Mouse (Mus musculus) midbrain, embryonic 16.5 days (tissue): ENCODE data around the gene Celf6. TPM values are rescaled to one million over a fixed set of nuclear protein-coding genes. Genes with fewer than 3 reads are reported as not detected.

Source experiments
- ATAC-seq: fragments of 200-750 bp; cut with Nextera tagmentation; 2 replicates; pipeline ENCODE4 v1.8.0; 2017; ENCODE audit warnings: moderate TSS enrichment
- H3K27ac ChIP-seq: fragments of 300-500 bp; sonication (generic); 2 replicates; pipeline ENCODE4 v1.5.1; 2014; ENCODE audit warnings: mild to moderate bottlenecking, low read length, mixed read lengths
- H3K27me3 ChIP-seq: fragments of 300-500 bp; sonication (generic); 2 replicates; pipeline ENCODE4 v1.6.1; 2014; ENCODE audit warnings: low read depth, low read length, mixed read lengths; ENCODE audit not compliant: control insufficient read depth, insufficient read depth
- H3K36me3 ChIP-seq: fragments of 300-500 bp; sonication (generic); 2 replicates; pipeline ENCODE4 v1.6.1; 2014; ENCODE audit warnings: mild to moderate bottlenecking, low read length, moderate library complexity, mixed read lengths; ENCODE audit not compliant: control insufficient read depth, insufficient read depth
- H3K4me1 ChIP-seq: fragments of 300-500 bp; sonication (generic); 2 replicates; pipeline ENCODE4 v1.6.1; 2014; ENCODE audit warnings: mild to moderate bottlenecking, low read length, mixed read lengths; ENCODE audit not compliant: control insufficient read depth, insufficient read depth
- H3K4me2 ChIP-seq: fragments of 300-500 bp; sonication (generic); 2 replicates; pipeline ENCODE4 v1.6.1; 2014; ENCODE audit warnings: mild to moderate bottlenecking, low read length, mixed read lengths
- H3K4me3 ChIP-seq: fragments of 300-500 bp; sonication (generic); 2 replicates; pipeline ENCODE4 v1.5.1; 2014; ENCODE audit warnings: low read depth, mild to moderate bottlenecking, low read length, moderate library complexity, mixed read lengths
- H3K9ac ChIP-seq: fragments of 300-500 bp; sonication (generic); 2 replicates; pipeline ENCODE4 v1.6.1; 2014; ENCODE audit warnings: low read depth, low read length, mixed read lengths
- H3K9me3 ChIP-seq: fragments of 300-500 bp; sonication (generic); replicated peaks from 2 replicates; pipeline ENCODE4 v1.6.1; 2014; ENCODE audit warnings: mild to moderate bottlenecking, low read length, mixed read lengths; ENCODE audit not compliant: control insufficient read depth, poor library complexity, severe bottlenecking
- WGBS: fragments of 180-500 bp; shearing (Covaris S2); extraction: QIAGEN DNeasy Blood & Tissue Kit; methylation state at CpG from one replicate; pipeline ENCODE4 v1.1.7; 2014; 5-methylcytosine and 5-hydroxymethylcytosine counted together
- polyA plus RNA-seq: library from polyadenylated mRNA; unstranded; fragments of >200 nt; fragmentation: Nextera tagmentation; extraction: Ambion mirVana; gene quantifications from 2 replicates; pipeline ENCODE4 v1.2.1, GENCODE M21; 2015

Gene Celf6
- polyA plus RNA-seq, 1 experiment from 2014 or later, result 64.7 TPM

DNA sequence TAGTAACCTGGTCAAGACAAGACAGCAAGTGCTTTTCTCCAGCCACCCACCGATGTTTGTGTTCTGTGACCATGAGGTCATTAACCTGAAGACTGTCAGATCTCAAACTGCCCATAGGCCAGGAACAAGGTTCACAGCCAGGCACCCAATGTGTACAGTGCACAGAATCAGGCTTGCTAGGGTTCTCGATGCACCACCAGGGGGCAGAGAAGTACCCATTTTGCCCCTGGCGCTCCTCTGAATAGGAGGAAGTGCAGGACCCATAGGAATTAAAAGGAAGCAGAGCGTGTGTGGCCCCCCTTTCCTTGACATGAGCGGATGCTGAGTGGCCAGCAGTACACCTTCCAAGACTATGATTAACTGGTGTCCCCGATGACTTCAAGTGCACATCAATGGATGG, 10.6 kb upstream of the Celf6 start:
- Histone ChIP-seq H3K4me3 (no peak overlapping the region), H3K27me3 (no peaks in the 10 kb centered on the region), H3K4me1 (no peaks in the 10 kb centered on the region), H3K4me2 (no peak overlapping the region), H3K9ac (no peak overlapping the region), H3K36me3 (no peaks in the 10 kb centered on the region; the same call in none of the 2 replicates), H3K27ac (no peak overlapping the region), H3K9me3 (no peaks in the 10 kb centered on the region)
- ATAC-seq, result 0 out of 2 replicates have a peak, but pooled peaks have one; percentile 17
- whole genome bisulfite sequencing, result 33% methylated on average over 6 of the region's 6 CpGs

DNA sequence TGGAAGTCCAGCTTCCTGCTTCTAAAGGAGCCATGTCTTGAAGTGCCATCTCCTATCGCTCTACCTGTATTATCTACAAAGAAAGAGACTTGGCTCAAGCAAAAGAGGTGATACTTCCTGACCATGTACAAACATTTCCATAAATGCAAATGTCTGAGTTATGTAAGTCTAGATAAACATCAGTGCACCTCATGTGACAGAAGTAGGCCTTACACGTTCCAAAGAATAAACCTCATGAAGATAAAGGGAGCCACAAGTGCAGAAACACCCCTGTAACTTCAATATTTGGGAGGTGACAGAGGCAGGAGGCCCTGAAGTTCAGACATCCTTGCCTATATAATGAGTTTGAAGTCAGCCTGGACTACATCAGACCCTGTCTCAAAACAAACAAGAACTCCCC, 5.9 kb upstream of the Celf6 start:
- no peak for ATAC-seq
- WGBS, result 78% methylated on average over 2 of the region's 2 CpGs
- peaks cover 3% of the 10 kb centered on the region; the same call in 1 of the 2 replicates for H3K4me1 ChIP-seq

DNA sequence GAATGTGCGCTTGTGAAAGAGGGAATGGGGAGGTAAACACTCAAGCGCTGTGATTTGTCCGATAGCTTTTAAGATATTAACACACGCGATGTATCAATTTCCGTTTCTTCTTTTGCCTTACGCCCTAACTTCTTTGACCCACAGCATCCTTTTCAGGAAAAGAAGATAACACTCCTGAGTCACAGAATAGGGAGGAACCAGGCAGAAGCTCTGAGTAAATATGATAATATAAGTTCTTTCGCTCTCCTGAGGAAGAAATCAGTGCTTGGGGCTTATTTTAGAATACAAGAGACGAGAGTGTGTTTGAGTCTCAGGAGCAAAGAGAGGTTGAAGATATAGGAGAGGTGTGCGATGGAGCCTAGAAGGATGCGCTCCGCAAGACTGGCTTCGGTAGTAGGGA, 316 bp upstream of the Celf6 start:
- Histone ChIP-seq H3K4me2 (peak overlapping the region; percentile 57), H3K9me3 (no peaks in the 10 kb centered on the region), H3K36me3 (no peaks in the 10 kb centered on the region), H3K4me3 (peak overlapping the region; percentile 57), H3K27ac (peak overlapping the region; percentile 50), H3K27me3 (peaks cover 3% of the 10 kb centered on the region; the same call in 1 of the 2 replicates), H3K4me1 (peaks cover 15% of the 10 kb centered on the region), H3K9ac (peak overlapping the region; percentile 41; the same call in 1 of the 2 replicates)
- no peak for ATAC-seq
- 14% methylated on average over 13 of the region's 13 CpGs for WGBS

More for the DNA sequence above, 5.9 kb upstream of the Celf6 start:
- Histone ChIP-seq H3K9me3 (no peaks in the 10 kb centered on the region), H3K4me3 (no peak overlapping the region), H3K27me3 (peaks cover 3% of the 10 kb centered on the region; the same call in 1 of the 2 replicates), H3K9ac (no peak overlapping the region), H3K36me3 (no peaks in the 10 kb centered on the region), H3K27ac (no peak overlapping the region), H3K4me2 (no peak overlapping the region)

DNA sequence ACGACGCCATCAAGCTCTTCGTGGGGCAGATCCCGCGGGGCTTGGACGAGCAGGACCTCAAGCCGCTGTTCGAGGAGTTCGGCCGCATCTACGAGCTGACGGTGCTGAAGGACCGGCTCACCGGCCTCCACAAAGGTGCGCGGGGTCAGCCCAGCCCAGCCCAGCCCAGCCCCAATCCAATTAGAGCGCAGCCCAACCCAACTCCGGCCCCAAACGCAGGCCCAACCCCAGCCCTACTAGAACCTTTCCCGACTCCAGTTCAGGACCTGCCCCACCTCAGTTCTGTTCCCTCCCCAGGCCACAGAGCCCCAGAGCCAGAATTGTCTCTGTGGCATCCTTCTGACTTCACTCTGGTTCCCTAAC, 769 bp downstream of the Celf6 start:
- peak overlapping the region; percentile 57 for H3K4me2 ChIP-seq
- peak overlapping the region; percentile 74 for H3K9ac ChIP-seq
- no peak; the same call in 1 of the 2 replicates for ATAC-seq
- H3K4me1 ChIP-seq, result peaks cover 15% of the 10 kb centered on the region
- H3K4me3 ChIP-seq, result peak overlapping the region; percentile 57
- no peaks in the 10 kb centered on the region for H3K9me3 ChIP-seq
- peaks cover 3% of the 10 kb centered on the region; the same call in 1 of the 2 replicates for H3K27me3 ChIP-seq
- no peaks in the 10 kb centered on the region for H3K36me3 ChIP-seq
- 1% methylated on average over 18 of the region's 20 CpGs for WGBS
- peak overlapping the region; percentile 60 for H3K27ac ChIP-seq

DNA sequence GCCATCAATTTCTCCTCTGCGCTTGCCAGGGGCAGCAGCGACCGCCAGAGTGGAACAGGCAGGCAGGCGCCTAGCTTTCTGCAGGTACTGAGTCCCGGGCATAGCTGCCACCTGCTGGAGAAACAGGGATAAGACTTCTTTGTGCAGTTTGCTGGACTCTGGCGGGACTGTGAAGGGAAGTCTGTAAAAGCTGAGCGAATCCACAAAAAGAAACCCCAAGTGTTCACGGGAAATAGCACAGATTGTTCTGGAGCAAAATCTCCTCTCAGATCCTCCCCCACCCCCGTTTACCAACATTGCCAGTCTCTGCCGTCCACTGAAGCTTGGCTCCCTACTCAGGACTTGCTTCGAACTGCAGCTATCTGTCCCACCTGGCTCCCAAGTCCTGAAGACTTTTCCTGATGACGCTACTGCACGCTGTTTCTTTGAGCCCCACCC, 7.2 kb downstream of the Celf6 start:
- 6% methylated on average over 13 of the region's 13 CpGs for WGBS
- H3K9ac ChIP-seq, result no peak overlapping the region
- H3K4me2 ChIP-seq, result peak overlapping the region; percentile 22
- no peaks in the 10 kb centered on the region for H3K27me3 ChIP-seq
- H3K4me1 ChIP-seq, result peaks cover 22% of the 10 kb centered on the region
- H3K4me3 ChIP-seq, result no peak overlapping the region
- no peaks in the 10 kb centered on the region for H3K9me3 ChIP-seq
- no peaks in the 10 kb centered on the region for H3K36me3 ChIP-seq
- ATAC-seq, result no peak
- H3K27ac ChIP-seq, result no peak overlapping the region

DNA sequence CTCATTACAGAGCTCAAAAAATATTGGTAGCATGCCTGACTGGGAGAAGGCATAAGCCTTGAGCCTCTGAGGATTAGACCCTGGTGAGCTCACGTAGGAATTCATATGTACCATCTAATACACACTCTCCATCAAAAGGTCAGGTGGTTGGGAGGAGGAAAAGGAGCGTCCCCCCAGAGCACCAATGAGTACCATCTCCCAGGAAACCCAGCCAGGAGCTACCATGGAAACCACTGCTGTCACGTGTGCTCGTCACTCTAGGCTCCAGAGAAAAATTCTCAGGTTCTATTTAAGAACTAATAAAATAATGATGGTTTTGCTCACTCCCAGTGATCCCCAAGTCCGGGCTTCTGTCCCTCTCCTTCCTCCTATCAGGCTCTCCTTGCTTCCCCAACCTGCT, 10.5 kb downstream of the Celf6 start:
- no peaks in the 10 kb centered on the region for H3K9me3 ChIP-seq
- no peak overlapping the region for H3K4me3 ChIP-seq
- peak overlapping the region; percentile 67 for H3K4me2 ChIP-seq
- ATAC-seq, result peak; percentile 77
- WGBS, result 21% methylated on average over 5 of the region's 5 CpGs
- peaks cover 30% of the 10 kb centered on the region for H3K4me1 ChIP-seq
- no peaks in the 10 kb centered on the region for H3K27me3 ChIP-seq
- H3K27ac ChIP-seq, result peak overlapping the region; percentile 82
- peaks cover 7% of the 10 kb centered on the region; the same call in 1 of the 2 replicates for H3K36me3 ChIP-seq
- H3K9ac ChIP-seq, result no peak overlapping the region

DNA sequence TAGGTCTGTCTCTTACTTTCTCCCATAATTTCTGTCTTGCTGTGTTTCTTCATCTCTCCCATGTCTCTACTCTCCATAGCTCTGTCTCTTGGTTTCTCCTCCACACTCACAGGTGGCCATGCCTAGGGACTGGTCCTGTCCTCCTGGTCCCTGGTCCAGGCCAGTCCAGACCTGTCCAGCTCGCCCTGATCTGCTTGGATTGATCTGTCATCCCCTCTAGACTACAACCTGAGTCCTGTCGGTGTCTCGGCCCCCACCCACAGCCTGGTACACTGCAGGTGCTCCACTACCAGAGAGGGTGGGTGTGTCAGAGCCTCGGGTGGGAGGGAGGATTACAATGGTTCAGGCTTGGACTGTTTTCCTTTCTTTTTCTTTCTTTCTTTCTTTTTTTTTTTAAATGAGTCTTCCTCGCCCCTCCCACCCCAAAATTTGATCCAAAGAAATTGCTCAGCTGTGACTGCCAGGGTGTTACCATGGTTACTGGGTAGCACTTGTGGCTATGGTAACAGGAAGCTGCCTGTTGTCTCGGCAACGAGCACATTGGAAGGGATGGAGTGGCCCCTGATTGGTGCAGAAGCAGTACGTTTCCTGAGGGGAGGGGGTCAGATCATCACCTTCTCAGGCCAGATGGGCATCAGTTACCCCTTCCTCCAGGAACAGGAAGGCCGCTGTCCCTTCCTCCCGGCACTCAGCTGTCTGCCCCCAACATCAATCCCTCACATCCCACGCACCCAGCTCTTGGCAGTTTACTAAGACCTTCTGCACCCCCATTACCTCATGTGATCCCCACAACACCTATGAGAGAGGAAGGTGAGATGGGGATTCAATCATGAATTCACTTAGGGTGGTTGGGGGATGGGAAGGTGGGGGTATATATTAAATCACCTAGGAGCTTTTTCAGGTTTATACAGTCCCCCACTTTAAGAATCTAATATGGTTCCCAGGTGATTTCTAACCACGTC, 11.3 kb downstream of the Celf6 start:
- H3K4me1 ChIP-seq, result peaks cover 30% of the 10 kb centered on the region
- peak overlapping the region; percentile 34 for H3K4me3 ChIP-seq
- peaks cover 7% of the 10 kb centered on the region; the same call in 1 of the 2 replicates for H3K36me3 ChIP-seq
- H3K9ac ChIP-seq, result peak overlapping the region; percentile 40; the same call in 1 of the 2 replicates
- no peaks in the 10 kb centered on the region for H3K27me3 ChIP-seq
- 12% methylated on average over 12 of the region's 12 CpGs for WGBS
- no peaks in the 10 kb centered on the region for H3K9me3 ChIP-seq
- peak overlapping the region; percentile 67 for H3K4me2 ChIP-seq
- ATAC-seq, result peak; percentile 92
- peak overlapping the region; percentile 82 for H3K27ac ChIP-seq

DNA sequence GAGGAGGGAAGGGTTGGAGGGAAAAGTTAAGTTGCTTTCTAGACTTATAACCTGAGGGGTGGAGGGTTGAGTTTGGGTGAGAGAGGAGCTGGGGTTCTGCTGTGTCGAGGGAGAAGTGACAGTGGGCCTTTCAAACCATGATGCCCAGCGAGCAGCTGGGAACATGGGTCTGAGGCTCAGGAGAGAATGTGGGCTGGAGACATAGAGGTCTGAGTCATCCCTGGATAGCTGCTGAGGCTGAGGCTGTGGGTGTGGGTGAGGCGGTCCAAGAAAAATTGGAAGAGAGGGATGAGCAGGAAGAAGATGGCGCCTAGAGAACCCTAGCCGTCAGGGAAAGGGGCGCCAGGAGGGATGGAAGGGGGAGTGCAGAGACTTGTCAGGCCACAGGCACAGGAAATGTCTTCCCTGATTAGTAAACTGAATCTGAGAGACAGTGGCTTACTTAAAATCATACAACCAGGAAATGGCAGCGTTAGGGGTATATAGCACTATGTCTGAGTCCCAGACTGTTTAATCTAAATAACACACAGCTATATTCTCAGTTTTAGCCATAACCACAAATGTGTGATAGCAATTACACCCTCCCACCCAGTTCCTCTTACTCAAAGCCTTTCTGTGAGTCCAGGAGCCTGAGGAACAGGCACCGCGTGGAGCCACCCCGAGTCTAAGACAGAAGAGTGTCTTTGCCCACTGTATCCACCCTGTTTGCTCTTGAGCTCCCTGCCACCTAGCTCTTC, 12.2 kb downstream of the Celf6 start:
- no peaks in the 10 kb centered on the region for H3K27me3 ChIP-seq
- 83% methylated on average over 10 of the region's 10 CpGs for WGBS
- H3K4me2 ChIP-seq, result peak overlapping the region; percentile 67
- H3K9ac ChIP-seq, result no peak overlapping the region
- no peaks in the 10 kb centered on the region for H3K9me3 ChIP-seq
- peaks cover 30% of the 10 kb centered on the region for H3K4me1 ChIP-seq
- peaks cover 7% of the 10 kb centered on the region; the same call in 1 of the 2 replicates for H3K36me3 ChIP-seq
- H3K4me3 ChIP-seq, result peak overlapping the region; percentile 34
- no peak for ATAC-seq
- H3K27ac ChIP-seq, result peak overlapping the region; percentile 82
